Mouse (Mus musculus) frontal cortex, postnatal 10 days (tissue): ENCODE data around the gene Esf1.
"Not testable (repeated sequence)": the region's sequence is repeated elsewhere in the genome, so short reads cannot be mapped to it uniquely, and the experiment has no call there.

Experiments
- DNase-seq, 2 experiments: peaks; one replicate each; pipeline ENCODE4 v3.0.0; 2022; ENCODE audit warnings: low spot score in 2 of 2, mixed read lengths in 1 of 2

Esf1 gene

GRCm38 (mm10) chr2:140096034-140096433 lies 74.3 kb downstream of the Esf1 start:
- no peak for DNase-seq

GRCm38 (mm10) chr2:140093433-140093832 lies 76.9 kb downstream of the Esf1 start:
- DNase-seq = no peak

- DNase-seq = no peak
These were observed 86.1 kb downstream of the Esf1 start for GRCm38 (mm10) chr2:140084245-140084644.

GRCm38 (mm10) chr2:140080747-140081577 lies 89.4 kb downstream of the Esf1 start:
- DNase-seq = no peak

GRCm38 (mm10) chr2:140079284-140079683 lies 91.1 kb downstream of the Esf1 start:
- DNase-seq = not testable (repeated sequence)

- DNase-seq = no peak
These were observed 91.6 kb downstream of the Esf1 start for GRCm38 (mm10) chr2:140078600-140079280.

- DNase-seq = no peak
These were observed 92.9 kb downstream of the Esf1 start for GRCm38 (mm10) chr2:140077476-140077875.

GRCm38 (mm10) chr2:140075150-140075549 lies 95.2 kb downstream of the Esf1 start:
- no peak for DNase-seq
